In the genomic region with DNA sequence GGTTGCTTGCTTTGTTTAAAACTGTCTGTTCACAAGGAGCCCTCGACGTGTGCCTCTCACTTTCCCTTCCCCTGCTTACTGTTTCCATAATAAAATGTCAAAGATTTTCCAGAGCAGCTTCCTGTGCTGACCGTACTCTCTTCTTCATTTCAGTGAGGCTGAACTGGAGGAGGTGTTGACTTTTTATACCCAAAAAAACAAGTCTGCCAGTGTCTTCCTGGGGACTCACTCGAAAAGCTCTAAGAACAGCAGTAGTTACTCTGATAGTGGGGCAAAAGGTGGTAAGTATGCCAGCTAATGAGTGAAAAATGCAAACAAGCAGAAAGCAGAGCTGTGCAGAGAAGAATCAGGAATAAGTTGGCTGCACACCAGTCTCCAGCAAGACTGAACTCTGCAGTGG, we compare ENCODE assay signal across 24 mouse cellular contexts.
DNase-seq lines count a peak whose midpoint lies in the region; ATAC-seq and TF ChIP-seq lines count a peak whose summit lies in the region.
"Had no signal": no experiment of that assay in that cellular context is flagged by ENCODE, and none has a peak within 500 bp of the region (broad histone marks: within the 10 kb centered on the region; RNA-seq: fewer than 3 reads in every experiment).

No protein-coding gene starts in this region.

- TF ChIP-seq CTCF in hindbrain, postnatal 0 days (IDR thresholded peaks at IDR 0.05; ENCODE audit: low read depth), result no peak

- H3K9ac ChIP-seq in forebrain, embryonic 15.5 days (replicated peaks), result no peak overlapping the region
- no peak overlapping the region for H3K9ac ChIP-seq in forebrain, embryonic 14.5 days (ENCODE audit: low read length)
- no peak overlapping the region for H3K9ac ChIP-seq in hindbrain, postnatal 0 days (replicated peaks; ENCODE audit: low read length)
- no peak overlapping the region for H3K9ac ChIP-seq in hindbrain, embryonic 11.5 days (ENCODE audit: low read depth, low read length)
- H3K9ac ChIP-seq in intestine, embryonic 16.5 days (ENCODE audit: low read depth, low read length), result no peak overlapping the region
- H3K9ac ChIP-seq: limb, embryonic 12.5 days; liver, embryonic 15.5 days; midbrain, embryonic 12.5 days; neural tube, embryonic 12.5 days had no signal

- H3K4me3 ChIP-seq in forebrain, embryonic 15.5 days, result no peak overlapping the region
- no peak overlapping the region for H3K4me3 ChIP-seq in forebrain, embryonic 14.5 days (ENCODE audit: low read depth, low read length)
- H3K4me3 ChIP-seq in hindbrain, postnatal 0 days (ENCODE audit: low read length), result no peak overlapping the region
- no peak overlapping the region for H3K4me3 ChIP-seq in hindbrain, embryonic 11.5 days (ENCODE audit: low read depth, low read length)
- no peak overlapping the region for H3K4me3 ChIP-seq in intestine, embryonic 16.5 days (ENCODE audit: low read length)
- H3K4me3 ChIP-seq: heart, adult 2 months; left cerebral cortex, adult 2 months; limb, embryonic 12.5 days; liver, embryonic 15.5 days; midbrain, embryonic 12.5 days; neural tube, embryonic 12.5 days had no signal

- no peak overlapping the region for H3K4me2 ChIP-seq in forebrain, embryonic 15.5 days (replicated peaks)
- no peak overlapping the region for H3K4me2 ChIP-seq in forebrain, embryonic 14.5 days (ENCODE audit: low read length)
- no peak overlapping the region for H3K4me2 ChIP-seq in hindbrain, postnatal 0 days (ENCODE audit: low read depth, low read length)
- no peak overlapping the region for H3K4me2 ChIP-seq in hindbrain, embryonic 11.5 days (replicated peaks; ENCODE audit: low read depth, low read length)
- H3K4me2 ChIP-seq in intestine, embryonic 16.5 days (ENCODE audit: low read depth, low read length), result no peak overlapping the region
- H3K4me2 ChIP-seq: limb, embryonic 12.5 days; liver, embryonic 15.5 days; midbrain, embryonic 12.5 days; neural tube, embryonic 12.5 days had no signal

- H3K4me1 ChIP-seq in forebrain, embryonic 15.5 days, result 0 out of 2 replicates have a peak, but pooled peaks cover 4% of the 10 kb centered on the region
- no peaks in the 10 kb centered on the region for H3K4me1 ChIP-seq in forebrain, embryonic 14.5 days (ENCODE audit: control insufficient read depth, insufficient read depth, low read length)
- H3K4me1 ChIP-seq in hindbrain, postnatal 0 days (ENCODE audit: insufficient read depth, low read length), result no peaks in the 10 kb centered on the region
- H3K4me1 ChIP-seq in hindbrain, embryonic 11.5 days (replicated peaks; ENCODE audit: control insufficient read depth, insufficient read depth, low read length), result no peaks in the 10 kb centered on the region
- no peaks in the 10 kb centered on the region for H3K4me1 ChIP-seq in intestine, embryonic 16.5 days (ENCODE audit: control insufficient read depth, insufficient read depth, low read length)
- H3K4me1 ChIP-seq: limb, embryonic 12.5 days; liver, embryonic 15.5 days; midbrain, embryonic 12.5 days; neural tube, embryonic 12.5 days had no signal

- H3K27ac ChIP-seq in forebrain, embryonic 15.5 days (replicated peaks), result 0 out of 2 replicates have a peak overlapping the region, but pooled peaks have one; percentile 6
- H3K27ac ChIP-seq in forebrain, embryonic 14.5 days (ENCODE audit: low read depth, low read length), result no peak overlapping the region
- 0 out of 2 replicates have a peak overlapping the region, but pooled peaks have one; percentile 36 for H3K27ac ChIP-seq in hindbrain, postnatal 0 days
- H3K27ac ChIP-seq in hindbrain, embryonic 11.5 days (ENCODE audit: low read depth, low read length), result no peak overlapping the region
- peak overlapping the region; percentile 46; the same call in 1 of the 2 replicates for H3K27ac ChIP-seq in intestine, embryonic 16.5 days (ENCODE audit: low read length)
- H3K27ac ChIP-seq: heart, adult 2 months; left cerebral cortex, adult 2 months; limb, embryonic 12.5 days; liver, embryonic 15.5 days; midbrain, embryonic 12.5 days; neural tube, embryonic 12.5 days had no signal

- no peaks in the 10 kb centered on the region for H3K9me3 ChIP-seq in forebrain, embryonic 15.5 days
- no peaks in the 10 kb centered on the region for H3K9me3 ChIP-seq in forebrain, embryonic 14.5 days (replicated peaks; ENCODE audit: control insufficient read depth, low read length)
- no peaks in the 10 kb centered on the region for H3K9me3 ChIP-seq in hindbrain, postnatal 0 days (ENCODE audit: low read length)
- H3K9me3 ChIP-seq in hindbrain, embryonic 11.5 days (ENCODE audit: control insufficient read depth, low read length), result no peaks in the 10 kb centered on the region
- H3K9me3 ChIP-seq in intestine, embryonic 16.5 days (ENCODE audit: control insufficient read depth, low read length), result no peaks in the 10 kb centered on the region
- H3K9me3 ChIP-seq: G1E; limb, embryonic 12.5 days; liver, embryonic 15.5 days; midbrain, embryonic 12.5 days; neural tube, embryonic 12.5 days had no signal

- DNase-seq in forebrain, embryonic 14.5 days (ENCODE audit: low spot score), result no peak
- no peak for DNase-seq in hindbrain, postnatal 0 days (ENCODE audit: low spot score)
- no peak for DNase-seq in hindbrain, embryonic 11.5 days (ENCODE audit: low spot score)
- DNase-seq in Muller cell, postnatal 12 days (ENCODE audit: inconsistent ontology term), result peak; percentile 67
- no peak for DNase-seq in thymus, postnatal 36 days
- DNase-seq in thymus, postnatal 25 days, result no peak
- DNase-seq: adrenal gland, postnatal 25 days; cerebellum, adult 11-12 months; cerebellum, postnatal 14 days; gastrocnemius, postnatal 10 days; heart, adult 2 months; kidney, adult 9 months; kidney, postnatal 25 days; lung, postnatal 10 days; right cerebral cortex, adult 18-20 months had no signal

- no peaks in the 10 kb centered on the region for H3K27me3 ChIP-seq in forebrain, embryonic 15.5 days
- no peaks in the 10 kb centered on the region for H3K27me3 ChIP-seq in forebrain, embryonic 14.5 days (replicated peaks; ENCODE audit: control insufficient read depth, insufficient read depth, low read length)
- H3K27me3 ChIP-seq in hindbrain, postnatal 0 days (ENCODE audit: insufficient read depth, low read length), result no peaks in the 10 kb centered on the region
- H3K27me3 ChIP-seq in hindbrain, embryonic 11.5 days (ENCODE audit: control insufficient read depth, insufficient read depth, low read length), result no peaks in the 10 kb centered on the region
- H3K27me3 ChIP-seq in intestine, embryonic 16.5 days (replicated peaks; ENCODE audit: control insufficient read depth, insufficient read depth, low read length), result no peaks in the 10 kb centered on the region
- H3K27me3 ChIP-seq: limb, embryonic 12.5 days; liver, embryonic 15.5 days; midbrain, embryonic 12.5 days; neural tube, embryonic 12.5 days had no signal

- peaks cover 9% of the 10 kb centered on the region for H3K36me3 ChIP-seq in forebrain, embryonic 15.5 days
- peaks cover 35% of the 10 kb centered on the region for H3K36me3 ChIP-seq in forebrain, embryonic 14.5 days (ENCODE audit: control insufficient read depth, insufficient read depth, low read length)
- peaks cover 11% of the 10 kb centered on the region; the same call in 1 of the 2 replicates for H3K36me3 ChIP-seq in hindbrain, postnatal 0 days (ENCODE audit: insufficient read depth, low read length)
- no peaks in the 10 kb centered on the region for H3K36me3 ChIP-seq in hindbrain, embryonic 11.5 days (ENCODE audit: control insufficient read depth, insufficient read depth, low read length)
- H3K36me3 ChIP-seq in intestine, embryonic 16.5 days (ENCODE audit: control insufficient read depth, insufficient read depth, low read length), result peaks cover 9% of the 10 kb centered on the region

- 47% methylated on average over 4 of the region's 4 CpGs for WGBS in forebrain, embryonic 15.5 days
- 67% methylated on average over 4 of the region's 4 CpGs for WGBS in forebrain, embryonic 14.5 days
- 61% methylated on average over 4 of the region's 4 CpGs for WGBS in hindbrain, postnatal 0 days
- 82% methylated on average over 4 of the region's 4 CpGs for WGBS in hindbrain, embryonic 11.5 days
- WGBS in intestine, embryonic 16.5 days, result 44% methylated on average over 4 of the region's 4 CpGs

- ATAC-seq in forebrain, embryonic 15.5 days (replicated peaks), result no peak
- no peak for ATAC-seq in forebrain, embryonic 14.5 days
- ATAC-seq in hindbrain, postnatal 0 days, result no peak
- ATAC-seq in hindbrain, embryonic 11.5 days (ENCODE audit: low FRiP score), result no peak
- ATAC-seq in intestine, embryonic 16.5 days, result no peak
- ATAC-seq: CD4-positive, CD25-positive, alpha-beta regulatory T cell, adult 4 months had no signal

Comparison
In these comparisons a context has a peak if more than half of its experiments do, and no peak if none do; other contexts are left out.
1. H3K27ac ChIP-seq: peak in forebrain, embryonic 15.5 days (single experiment), hindbrain, postnatal 0 days (single experiment) and intestine, embryonic 16.5 days (single experiment); none in forebrain, embryonic 14.5 days (single experiment) and hindbrain, embryonic 11.5 days (single experiment).